Mouse (Mus musculus) CD4-positive naive resting alpha-beta T cell, adult 76 days (primary cell): Measurements from ENCODE around the gene Gm20823. TPM values are rescaled to one million over a fixed set of nuclear protein-coding genes. Genes with fewer than 3 reads are reported as not detected.

ENCODE experiments used
- total RNA-seq: library from RNA; stranded (reverse); gene quantifications from one replicate; pipeline ENCODE4 v1.2.4, GENCODE M21; 2023

Gene Gm20823
- not detected for total RNA-seq

DNA sequence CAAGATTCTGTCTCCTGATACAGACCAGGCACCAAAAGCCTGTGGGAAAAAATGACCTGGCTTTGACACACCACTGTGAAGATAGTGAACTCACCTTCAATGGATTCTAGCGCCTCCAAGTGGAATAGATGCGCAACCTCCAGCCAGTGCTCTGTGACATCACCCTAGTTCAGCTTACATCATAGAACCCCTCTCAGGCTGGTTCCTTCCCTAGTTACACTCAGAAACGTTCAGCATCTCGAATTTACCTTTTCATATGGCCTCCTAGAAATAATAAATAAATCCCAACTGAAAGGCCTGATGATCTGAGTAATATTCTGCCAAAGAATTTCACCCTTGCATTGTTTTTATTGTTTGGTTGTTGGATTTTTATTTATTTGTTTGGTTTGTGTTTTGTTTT is at the start of gene Gm20823:
Gene Gm20823, minus strand, starts transcription at position 101 of the 400 bp plus-strand sequence.

